Mouse (Mus musculus): ENCODE results near the gene Nrip1.

GRCm38 (mm10) chr16:76408696-76409354, 35.2 kb upstream of the Nrip1 start:
- TF ChIP-seq ZC3H11A (IDR thresholded peaks at IDR 0.05; ENCODE audit: borderline replicate concordance, low read depth, low read length): no peak
- no peak for TF ChIP-seq HCFC1 (IDR thresholded peaks at IDR 0.05; ENCODE audit: borderline replicate concordance, insufficient read depth, low read length)
